Mouse (Mus musculus): Measurements from ENCODE around the gene Sord.

DNA sequence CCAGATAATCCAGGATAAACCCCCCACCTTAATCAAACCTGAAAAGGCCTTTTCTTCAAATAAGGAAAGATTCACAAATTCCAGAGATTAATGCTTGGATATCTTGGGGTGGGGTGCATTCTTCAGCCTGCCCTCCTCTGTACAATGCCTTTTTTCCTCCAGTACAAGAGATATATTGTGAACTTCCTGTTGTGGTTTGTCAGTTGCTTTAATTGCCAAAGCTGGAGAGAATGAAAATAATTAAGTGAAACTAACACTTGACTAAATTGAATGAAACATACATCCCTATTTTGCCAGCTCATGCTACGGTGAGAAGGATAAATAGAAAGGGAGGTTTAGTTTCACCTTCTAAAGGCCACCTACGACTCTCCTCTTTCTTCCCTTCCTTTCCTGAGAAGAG is 16.3 kb upstream of the Sord start:
- TF ChIP-seq CTCF (IDR thresholded peaks at IDR 0.05; ENCODE audit: low read depth): no peak
- no peak for TF ChIP-seq EP300 (optimal IDR thresholded peaks at IDR 0.05)

Data from stomach, postnatal 0 days (tissue).